Mouse (Mus musculus) embryonic facial prominence, embryonic 14.5 days (tissue): Measurements from ENCODE around the gene Col18a1. TPM values are rescaled to one million over a fixed set of nuclear protein-coding genes. Genes with fewer than 3 reads are reported as not detected.
"Not testable (repeated sequence)": the region's sequence is repeated elsewhere in the genome, so short reads cannot be mapped to it uniquely, and the experiment has no call there.

Experiments used
- ATAC-seq: fragments of 200-750 bp; cut with Nextera tagmentation; 2 replicates; pipeline ENCODE4 v1.8.0; 2017; ENCODE audit warnings: low read depth, moderate number of reproducible peaks, moderate TSS enrichment
- DNase-seq: peaks from one replicate; pipeline ENCODE4 v3.0.0-alpha.2; 2015; ENCODE audit warnings: low spot score
- H3K27ac ChIP-seq: fragments of 300-500 bp; sonication (generic); replicated peaks from 2 replicates; pipeline ENCODE4 v1.5.1; 2014; ENCODE audit warnings: low read depth, mild to moderate bottlenecking, low read length, moderate library complexity
- H3K27me3 ChIP-seq: fragments of 300-500 bp; sonication (generic); replicated peaks from 2 replicates; pipeline ENCODE4 v1.6.1; 2014; ENCODE audit warnings: low read length; ENCODE audit not compliant: control insufficient read depth, insufficient read depth
- H3K36me3 ChIP-seq: fragments of 300-500 bp; sonication (generic); 2 replicates; pipeline ENCODE4 v1.6.1; 2014; ENCODE audit warnings: low read length, mixed read lengths; ENCODE audit not compliant: control insufficient read depth, insufficient read depth
- H3K4me1 ChIP-seq: fragments of 300-500 bp; sonication (generic); 2 replicates; pipeline ENCODE4 v1.6.1; 2014; ENCODE audit warnings: antibody characterized with exemption, low read length; ENCODE audit not compliant: control insufficient read depth, insufficient read depth
- H3K4me2 ChIP-seq: fragments of 300-500 bp; sonication (generic); 2 replicates; pipeline ENCODE4 v1.6.1; 2014; ENCODE audit warnings: low read depth, mild to moderate bottlenecking, low read length, moderate library complexity, mixed read lengths
- H3K4me3 ChIP-seq: fragments of 300-500 bp; sonication (generic); 2 replicates; pipeline ENCODE4 v1.5.1; 2014; ENCODE audit warnings: low read depth, mild to moderate bottlenecking, low read length
- H3K9ac ChIP-seq: fragments of 300-500 bp; sonication (generic); 2 replicates; pipeline ENCODE4 v1.6.1; 2014; ENCODE audit warnings: low read depth, mild to moderate bottlenecking, low read length, moderate library complexity, mixed read lengths
- H3K9me3 ChIP-seq: fragments of 300-500 bp; sonication (generic); 2 replicates; pipeline ENCODE4 v1.6.1; 2016; ENCODE audit warnings: low read length; ENCODE audit not compliant: control insufficient read depth
- WGBS: fragments of 180-500 bp; shearing (Covaris S2); extraction: QIAGEN DNeasy Blood & Tissue Kit; methylation state at CpG from one replicate; pipeline ENCODE4 v1.1.7; 2014; 5-methylcytosine and 5-hydroxymethylcytosine counted together
- polyA plus RNA-seq: library from polyadenylated mRNA; unstranded; fragments of >200 nt; fragmentation: Nextera tagmentation; extraction: Ambion mirVana; gene quantifications from 2 replicates; pipeline ENCODE4 v1.2.1, GENCODE M21; 2014

Col18a1 gene
- polyA plus RNA-seq, 1 experiment from 2014 or later, result 77.8 TPM

GRCm38 (mm10) chr10:77136205-77136604 is 30.1 kb downstream of the Col18a1 start:
- H3K27me3 ChIP-seq, result no peaks in the 10 kb centered on the region
- H3K36me3 ChIP-seq, result no peaks in the 10 kb centered on the region
- H3K4me2 ChIP-seq, result no peak overlapping the region
- WGBS, result 80% methylated on average over 6 of the region's 6 CpGs
- no peak for DNase-seq
- H3K4me1 ChIP-seq, result peaks cover 18% of the 10 kb centered on the region
- H3K9ac ChIP-seq, result no peak overlapping the region
- H3K4me3 ChIP-seq, result no peak overlapping the region
- no peaks in the 10 kb centered on the region for H3K9me3 ChIP-seq
- H3K27ac ChIP-seq, result no peak overlapping the region
- no peak for ATAC-seq

DNA sequence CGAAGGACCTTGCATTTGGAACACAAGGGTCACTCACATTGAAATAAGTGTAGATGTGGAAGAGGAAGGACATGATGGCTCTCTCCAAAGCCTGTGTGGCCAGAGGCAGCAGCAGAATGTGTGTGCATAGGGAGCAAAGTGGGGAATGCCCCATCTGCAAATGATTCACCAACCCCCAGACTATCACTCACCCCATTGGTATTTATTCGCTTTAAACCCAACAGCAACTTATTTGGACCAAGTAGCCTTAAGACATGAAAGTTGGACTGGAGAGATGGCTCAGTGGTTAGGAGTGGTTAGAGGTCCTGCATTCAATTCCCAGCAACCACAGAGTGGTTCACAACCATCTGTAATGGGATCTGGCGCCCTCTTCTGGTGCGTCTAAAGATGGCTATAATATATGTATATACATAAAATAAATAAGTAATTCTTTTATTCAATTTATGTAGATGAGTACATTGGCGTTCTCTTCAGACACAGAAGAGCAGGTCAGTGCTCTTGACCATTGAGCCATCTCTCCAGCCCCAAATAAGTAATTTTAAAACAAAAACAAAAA is 31.0 kb downstream of the Col18a1 start:
- H3K4me2 ChIP-seq, result no peak overlapping the region
- H3K9ac ChIP-seq, result no peak overlapping the region
- H3K36me3 ChIP-seq, result no peaks in the 10 kb centered on the region
- H3K9me3 ChIP-seq, result no peaks in the 10 kb centered on the region
- H3K27me3 ChIP-seq, result no peaks in the 10 kb centered on the region
- 94% methylated on average over 5 of the region's 5 CpGs for WGBS
- DNase-seq (no peak), ATAC-seq (no peak)
- H3K4me1 ChIP-seq, result peaks cover 19% of the 10 kb centered on the region
- H3K4me3 ChIP-seq, result no peak overlapping the region
- H3K27ac ChIP-seq, result no peak overlapping the region

GRCm38 (mm10) chr10:77134807-77135152 is 31.6 kb downstream of the Col18a1 start:
- not testable (repeated sequence) for H3K4me3 ChIP-seq, H3K9me3 ChIP-seq, DNase-seq, ATAC-seq, H3K9ac ChIP-seq, H3K27ac ChIP-seq, H3K27me3 ChIP-seq, H3K36me3 ChIP-seq, H3K4me2 ChIP-seq
- H3K4me1 ChIP-seq, result peaks cover 22% of the 10 kb centered on the region
- WGBS, result 72% methylated on average over 6 of the region's 6 CpGs

DNA sequence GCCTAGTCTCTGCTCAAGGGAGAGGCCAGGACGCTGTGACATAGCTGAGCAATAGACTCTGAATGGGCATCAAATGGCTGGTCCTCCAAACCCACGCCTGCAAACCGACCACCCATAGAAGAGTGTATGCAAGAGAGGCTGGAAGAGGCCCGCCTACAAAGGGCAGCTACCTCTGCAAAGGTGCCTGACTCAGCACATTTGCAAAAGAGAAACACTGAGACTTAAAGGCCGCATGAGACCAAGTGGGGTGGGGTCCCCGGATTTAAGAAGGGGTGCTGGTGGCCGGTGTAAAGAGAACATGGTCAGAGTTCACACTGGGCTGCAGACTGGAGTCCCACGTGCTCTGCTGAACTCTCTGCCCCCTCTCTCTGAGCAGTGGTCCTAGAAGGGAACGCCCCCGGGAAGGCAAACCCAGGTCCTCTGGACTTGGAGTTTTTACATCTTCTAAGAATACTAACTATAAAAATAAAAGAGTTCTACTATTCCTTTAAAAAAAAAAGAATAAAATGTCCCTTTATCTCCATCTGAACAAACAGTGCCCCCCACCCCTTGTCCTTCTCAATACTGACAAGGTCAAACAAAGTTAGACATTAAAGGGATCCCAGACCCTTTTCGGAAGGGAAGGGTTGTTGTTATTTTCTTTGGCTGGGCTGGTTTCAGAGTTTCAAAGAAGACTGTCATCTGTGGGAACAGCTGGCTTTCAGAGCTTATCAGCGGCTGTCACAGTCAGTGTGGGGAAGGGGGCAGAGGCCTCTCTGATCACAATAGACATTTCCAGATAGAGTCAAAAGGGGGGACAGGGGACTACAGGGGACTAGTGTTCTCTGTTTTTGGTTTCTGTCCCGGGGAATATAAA is 32.2 kb downstream of the Col18a1 start:
- DNase-seq (no peak), ATAC-seq (no peak)
- Histone ChIP-seq H3K9ac (no peak overlapping the region), H3K4me1 (peaks cover 22% of the 10 kb centered on the region), H3K36me3 (no peaks in the 10 kb centered on the region), H3K27ac (no peak overlapping the region), H3K9me3 (no peaks in the 10 kb centered on the region), H3K27me3 (no peaks in the 10 kb centered on the region), H3K4me3 (no peak overlapping the region), H3K4me2 (no peak overlapping the region)
- WGBS, result 56% methylated on average over 13 of the region's 13 CpGs

DNA sequence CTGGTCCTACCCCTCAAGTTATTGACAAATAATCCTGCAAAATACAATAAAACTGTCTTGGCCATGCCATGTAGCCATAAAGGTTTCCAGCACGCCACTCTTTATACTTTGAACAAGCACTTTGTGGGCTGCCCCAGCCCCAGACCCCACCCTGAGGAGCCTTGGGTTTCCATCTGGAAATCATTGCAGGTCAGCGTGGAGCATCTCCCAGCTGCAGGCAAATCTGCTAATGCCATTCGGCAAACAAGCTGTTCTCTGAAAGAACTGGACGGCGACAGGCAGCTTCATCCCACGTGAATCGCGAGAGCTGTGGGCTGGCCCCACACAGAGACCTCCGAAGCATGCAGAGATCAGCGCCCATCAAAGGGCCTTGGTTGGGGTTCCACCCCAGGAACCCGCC is 34.2 kb downstream of the Col18a1 start:
- no peaks in the 10 kb centered on the region for H3K36me3 ChIP-seq
- ATAC-seq (no peak), DNase-seq (no peak)
- H3K4me2 ChIP-seq, result no peak overlapping the region
- no peaks in the 10 kb centered on the region for H3K27me3 ChIP-seq
- 16% methylated on average over 11 of the region's 11 CpGs for WGBS
- no peak overlapping the region for H3K4me3 ChIP-seq
- H3K4me1 ChIP-seq, result peaks cover 22% of the 10 kb centered on the region
- peak overlapping the region; percentile 36; the same call in 1 of the 2 replicates for H3K27ac ChIP-seq
- H3K9ac ChIP-seq, result no peak overlapping the region
- H3K9me3 ChIP-seq, result no peaks in the 10 kb centered on the region

DNA sequence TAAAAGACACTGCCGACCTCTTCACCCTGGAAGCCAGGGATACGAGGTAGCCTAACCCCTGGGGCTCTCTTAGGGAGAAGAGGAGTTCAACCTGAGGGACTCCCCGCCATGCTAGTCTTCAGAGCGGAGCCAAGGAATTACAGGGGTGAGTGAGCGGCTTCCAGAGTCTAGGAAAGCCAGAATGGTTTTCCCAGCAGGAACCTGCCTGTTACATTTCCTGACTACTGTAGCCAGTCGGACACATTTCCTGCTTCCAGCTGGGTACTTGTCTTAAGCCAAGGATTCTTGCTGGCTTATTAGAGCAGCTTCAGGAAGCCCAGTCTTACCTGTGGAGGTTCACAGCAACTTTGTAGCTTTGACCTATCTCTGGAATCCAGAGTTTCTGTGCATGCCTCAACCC is 34.8 kb downstream of the Col18a1 start:
- H3K4me1 ChIP-seq, result peaks cover 22% of the 10 kb centered on the region
- no peaks in the 10 kb centered on the region for H3K9me3 ChIP-seq
- 28% methylated on average over 6 of the region's 6 CpGs for WGBS
- H3K36me3 ChIP-seq, result no peaks in the 10 kb centered on the region
- no peak overlapping the region for H3K4me2 ChIP-seq
- H3K27ac ChIP-seq, result no peak overlapping the region; the same call in 1 of the 2 replicates
- H3K4me3 ChIP-seq, result no peak overlapping the region
- no peak overlapping the region for H3K9ac ChIP-seq
- no peaks in the 10 kb centered on the region for H3K27me3 ChIP-seq
- DNase-seq, result peak; percentile 47
- ATAC-seq, result no peak

DNA sequence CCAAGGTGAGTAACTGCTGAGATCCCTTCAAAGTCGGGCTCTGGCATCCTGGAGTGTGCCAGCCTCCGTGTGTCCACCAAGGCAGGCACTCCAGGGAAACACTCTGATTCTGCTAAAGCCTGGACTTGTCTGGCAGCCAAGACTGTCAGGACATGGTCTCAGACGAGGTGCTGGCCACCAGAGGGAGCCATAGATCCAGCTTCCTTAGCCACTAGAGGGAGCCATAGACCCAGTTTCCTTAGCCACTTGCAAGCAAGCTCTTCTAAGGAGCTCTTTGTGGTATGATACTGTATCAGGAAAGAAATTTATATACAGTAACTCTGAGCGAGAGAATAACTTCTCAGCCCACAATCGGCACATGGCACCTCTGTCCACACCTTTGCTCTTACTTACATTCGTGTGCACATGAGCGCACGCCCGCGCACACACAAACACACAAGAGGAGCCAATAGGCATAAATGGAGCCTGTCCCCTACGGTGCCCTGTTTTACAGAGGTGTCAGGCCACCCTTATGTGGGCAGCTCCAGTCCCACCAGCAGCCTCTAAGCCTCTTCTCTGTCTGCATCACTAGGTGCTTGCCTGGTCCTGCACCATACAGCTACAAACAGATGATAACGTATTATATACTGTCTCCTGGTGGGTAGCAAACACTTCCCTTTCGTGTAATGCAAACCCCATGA is 35.6 kb downstream of the Col18a1 start:
- Histone ChIP-seq H3K27me3 (no peaks in the 10 kb centered on the region), H3K9ac (no peak overlapping the region), H3K9me3 (no peaks in the 10 kb centered on the region), H3K36me3 (no peaks in the 10 kb centered on the region), H3K4me1 (peaks cover 22% of the 10 kb centered on the region), H3K27ac (0 out of 2 replicates have a peak overlapping the region, but pooled peaks have one; percentile 6), H3K4me3 (no peak overlapping the region), H3K4me2 (no peak overlapping the region)
- ATAC-seq, result peak; percentile 86
- 44% methylated on average over 13 of the region's 13 CpGs for WGBS
- DNase-seq, result peak; percentile 87

- Histone ChIP-seq H3K36me3 (no peaks in the 10 kb centered on the region), H3K27me3 (no peaks in the 10 kb centered on the region), H3K9ac (no peak overlapping the region), H3K4me3 (no peak overlapping the region), H3K4me2 (no peak overlapping the region), H3K27ac (no peak overlapping the region), H3K4me1 (peaks cover 22% of the 10 kb centered on the region), H3K9me3 (no peaks in the 10 kb centered on the region)
- WGBS, result 55% methylated on average over 6 of the region's 6 CpGs
- DNase-seq (peak; percentile 71), ATAC-seq (peak; percentile 41)
Measured at GRCm38 (mm10) chr10:77129637-77130410, 36.5 kb downstream of the Col18a1 start.
